Mouse (Mus musculus) testis, adult 2 months (tissue): ENCODE results near the gene Zfp428.
"Not testable (repeated sequence)": the region's sequence is repeated elsewhere in the genome, so short reads cannot be mapped to it uniquely, and the experiment has no call there.

Experiments
- CTCF ChIP-seq: fragments of 200-500 bp; IDR thresholded peaks from 2 replicates; pipeline ENCODE4 v1.5.1; 2012; ENCODE audit warnings: low read depth, mild to moderate bottlenecking, inconsistent platforms, low read length, moderate library complexity; ENCODE audit not compliant: control insufficient read depth, insufficient read depth, insufficient replicate concordance
- POLR2A ChIP-seq: fragments of 200-500 bp; IDR thresholded peaks from 2 replicates; pipeline ENCODE4 v1.6.1; 2012; ENCODE audit warnings: low read depth, mild to moderate bottlenecking, inconsistent platforms, low read length, moderate library complexity; ENCODE audit not compliant: control insufficient read depth

DNA sequence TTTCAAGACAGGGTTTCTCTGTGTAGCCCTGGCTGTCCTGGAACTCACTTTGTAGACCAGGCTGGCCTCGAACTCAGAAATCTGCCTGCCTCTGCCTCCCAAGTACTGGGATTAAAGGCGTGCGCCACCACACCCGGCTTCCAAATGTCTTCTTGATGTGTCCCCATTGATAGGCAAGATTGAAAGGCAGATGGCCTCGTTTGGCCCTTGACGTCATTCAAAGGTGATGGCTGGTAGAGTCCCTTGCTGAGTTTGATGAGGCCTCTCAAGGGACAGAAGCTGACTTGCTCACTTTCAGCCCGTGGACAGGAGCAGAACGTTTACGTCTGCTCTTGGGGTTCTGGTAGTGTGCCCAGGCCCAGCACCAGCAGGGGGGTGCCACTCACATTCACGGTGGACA, 13.2 kb downstream of the Zfp428 start:
- TF ChIP-seq CTCF, POLR2A: not testable (repeated sequence)
